Mouse (Mus musculus): ENCODE measurements at regions not wholly inside any gene's neighbourhood (a gene's known extent, or its start where the extent isn't known, plus 50 kb on each side); places are given as distances from the start of the nearest gene placed in this dataset.

DNA sequence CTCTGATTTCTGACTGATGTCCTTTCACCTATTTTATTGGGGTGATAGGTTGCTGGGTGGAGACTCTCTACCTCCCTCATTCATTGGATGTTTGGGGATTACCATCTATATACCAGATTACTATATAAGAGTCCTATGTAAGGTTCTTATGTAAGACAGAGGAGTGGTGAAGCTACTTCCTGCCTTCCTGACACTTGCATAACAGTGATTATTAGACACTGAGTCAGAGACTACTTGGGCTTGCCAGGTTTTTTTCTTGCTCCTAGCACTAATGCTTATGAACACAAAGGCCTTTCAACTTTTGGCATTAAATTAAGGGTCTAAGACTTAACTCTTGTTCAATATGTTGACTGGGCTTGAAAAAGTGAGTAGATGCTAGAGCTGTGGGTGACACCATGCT lies 500.4 kb downstream of the Olfm4 start:
- DNase-seq (ENCODE audit: low spot score in 2 of 2) = no peak

DNA sequence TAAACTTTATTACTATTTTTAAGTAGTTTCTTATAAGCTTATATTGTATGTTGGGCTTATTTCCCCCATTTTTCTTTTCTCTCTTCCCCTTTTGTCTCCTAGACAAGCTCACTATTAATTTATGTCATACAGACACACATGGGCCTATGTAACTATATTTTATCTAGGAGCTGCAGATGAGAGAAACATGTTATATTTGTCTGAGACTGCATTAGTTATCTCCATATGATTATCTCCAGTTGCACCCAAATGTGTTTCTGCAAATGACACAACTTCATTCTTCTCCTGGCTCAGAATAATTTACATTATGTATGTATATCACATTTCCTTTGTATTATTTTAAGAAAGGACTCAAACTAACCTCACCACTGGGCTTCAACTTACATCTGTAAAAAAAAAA lies 501.3 kb downstream of the Olfm4 start:
- DNase-seq (ENCODE audit: low spot score in 2 of 2) = no peak

DNA sequence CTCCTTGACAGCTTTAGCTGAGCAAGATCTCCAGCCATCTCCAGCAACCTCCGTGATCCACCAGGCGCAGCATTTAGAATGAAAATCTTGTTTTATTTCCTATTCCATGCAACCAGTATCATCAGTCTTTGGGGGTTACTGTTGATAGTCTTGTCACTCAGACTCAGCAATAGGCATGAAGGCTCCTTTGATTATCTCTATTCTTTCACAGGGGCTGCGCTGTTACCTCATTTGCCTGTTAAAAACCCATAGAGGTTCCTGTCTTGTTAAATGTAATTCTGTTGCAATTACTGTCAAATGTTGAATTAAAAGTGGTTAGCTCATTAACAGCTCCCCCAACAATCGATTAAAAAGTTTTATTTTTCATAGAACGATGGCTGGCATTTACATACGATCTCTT lies 502.7 kb downstream of the Olfm4 start:
- DNase-seq (ENCODE audit: low spot score in 2 of 2) = no peak

GRCm38 (mm10) chr14:80492043-80492900 lies 508.4 kb downstream of the Olfm4 start:
- no peak for DNase-seq (ENCODE audit: low spot score in 2 of 2)

GRCm38 (mm10) chr14:80492901-80493279 lies 509.0 kb downstream of the Olfm4 start:
- DNase-seq (ENCODE audit: low spot score in 2 of 2) = no peak

- DNase-seq (ENCODE audit: low spot score in 2 of 2) = no peak
Observed at GRCm38 (mm10) chr14:80504351-80504750, 520.5 kb downstream of the Olfm4 start.

- DNase-seq (ENCODE audit: low spot score in 2 of 2) = no peak
Observed at GRCm38 (mm10) chr14:80516626-80517025, 532.7 kb downstream of the Olfm4 start.

- DNase-seq (ENCODE audit: low spot score in 2 of 2) = no peak
Observed at GRCm38 (mm10) chr14:80521216-80521615, 537.3 kb downstream of the Olfm4 start.

- no peak for DNase-seq (ENCODE audit: low spot score in 2 of 2)
Observed at GRCm38 (mm10) chr14:80521631-80522030, 537.8 kb downstream of the Olfm4 start.

DNA sequence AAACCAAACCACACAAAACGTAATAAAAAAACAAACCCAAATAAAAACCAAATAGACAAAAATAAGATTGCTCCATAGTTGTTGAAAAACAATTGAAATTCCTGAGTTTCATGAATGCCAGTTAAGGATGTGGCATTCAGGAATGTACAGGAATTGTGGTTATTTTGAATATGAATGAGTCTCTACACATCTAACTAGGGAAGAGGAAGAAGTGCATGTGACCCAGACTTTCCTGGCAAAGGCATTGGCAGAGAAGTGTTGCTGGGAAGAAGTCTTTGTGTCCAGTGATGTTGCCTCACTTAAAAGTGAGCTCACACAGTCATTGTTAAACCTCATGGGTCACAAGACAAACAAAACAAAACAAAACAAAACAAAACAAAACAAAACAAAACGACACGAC lies 538.7 kb downstream of the Olfm4 start:
- DNase-seq (ENCODE audit: low spot score in 2 of 2) = no peak

DNA sequence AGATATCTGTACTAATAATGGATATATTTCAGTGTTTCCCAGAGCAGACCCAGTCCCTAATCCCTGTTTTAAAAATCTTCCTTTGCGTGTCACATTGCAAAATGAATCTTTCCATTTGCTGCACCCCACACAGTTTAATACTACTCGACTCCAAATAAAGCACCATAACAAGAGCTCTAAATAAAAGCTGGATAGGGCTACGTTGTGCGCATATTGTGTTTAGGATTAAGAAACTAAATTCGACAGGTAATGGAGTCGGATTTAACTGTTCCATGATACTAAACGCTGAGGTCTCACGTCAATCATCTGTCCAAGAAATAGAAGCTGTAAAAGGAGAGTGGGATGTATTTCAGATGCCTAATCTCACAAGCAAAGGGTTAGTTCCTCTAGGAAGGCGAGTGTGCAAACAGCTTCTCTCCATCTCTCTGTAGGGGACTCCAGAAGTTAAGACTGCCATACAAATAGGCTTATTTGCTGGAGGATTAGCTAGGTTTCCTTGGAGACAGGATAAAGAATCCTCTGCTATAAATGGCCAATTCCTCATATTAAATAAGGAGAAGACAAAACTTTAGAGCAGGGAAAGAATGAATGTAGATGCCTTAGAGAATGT lies 544.6 kb downstream of the Olfm4 start:
- no peak for DNase-seq (ENCODE audit: low spot score in 2 of 2)

DNA sequence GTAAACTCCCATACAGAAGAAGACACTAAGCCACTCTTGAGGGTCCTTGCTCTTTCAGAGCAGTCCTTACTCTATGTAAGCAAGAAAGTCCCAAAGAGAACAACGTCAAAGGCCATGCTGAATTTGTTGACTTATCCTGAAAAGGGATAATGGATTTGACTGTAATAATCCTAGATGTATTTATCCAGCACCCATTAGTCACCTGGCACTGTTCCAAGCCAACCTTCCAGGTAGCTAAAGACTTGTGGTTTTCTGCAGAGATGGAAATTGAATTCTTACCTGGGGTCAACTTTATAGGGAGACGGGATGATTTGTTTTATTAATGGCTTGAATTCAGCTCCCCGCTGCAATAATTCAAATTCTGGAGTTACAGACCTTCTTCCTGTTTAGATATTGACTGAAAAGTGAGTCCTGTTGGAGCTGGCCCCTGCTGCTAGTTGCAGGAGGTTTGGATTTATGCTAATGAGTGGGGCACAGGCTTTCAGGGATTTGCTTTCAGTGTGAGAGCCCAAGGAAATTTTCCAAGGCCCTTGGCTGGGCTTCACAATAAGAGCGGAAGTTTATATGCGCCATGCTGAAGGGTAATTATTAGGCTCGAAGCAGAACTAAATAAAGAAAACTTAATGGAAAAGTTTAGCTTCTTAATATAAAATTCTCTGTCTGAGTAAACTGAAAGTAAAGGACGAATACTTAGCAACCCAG lies 552.3 kb downstream of the Olfm4 start:
- no peak for DNase-seq (ENCODE audit: low spot score in 2 of 2)

DNA sequence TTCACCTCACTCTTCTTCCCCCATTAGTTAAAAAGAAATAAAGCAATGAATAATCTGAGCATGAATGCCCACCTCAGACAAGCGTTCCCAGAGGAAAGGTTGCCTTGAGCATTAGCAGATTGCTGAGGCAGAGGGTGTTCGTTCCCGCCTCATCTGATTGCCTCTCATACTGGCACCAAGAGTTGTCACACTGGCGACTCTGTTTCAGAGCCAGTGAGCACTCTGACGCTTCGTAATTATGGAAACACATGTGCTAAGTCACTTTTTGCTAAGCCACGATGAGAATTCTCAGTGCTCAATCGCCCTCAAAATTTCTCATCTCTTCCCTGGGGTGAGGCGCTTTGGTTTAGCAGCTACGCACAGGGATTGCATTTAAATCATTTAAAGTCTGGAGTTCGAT lies 576.1 kb downstream of the Olfm4 start:
- no peak for DNase-seq (ENCODE audit: low spot score in 2 of 2)

All from frontal cortex, postnatal 14 days (tissue).